Mouse (Mus musculus) MEL (cell line): ENCODE data around the gene Eipr1. TPM values are rescaled to one million over a fixed set of nuclear protein-coding genes. Genes with fewer than 3 reads are reported as not detected.

Source experiments
- DNase-seq: peaks from one replicate; pipeline ENCODE4 v3.0.0; 2011; ENCODE audit warnings: low read depth, low spot score
- H3K27ac ChIP-seq: 2 replicates; pipeline ENCODE4 v1.5.1; 2012; ENCODE audit warnings: low read depth, mild to moderate bottlenecking, control low read depth, low read length, moderate library complexity; ENCODE audit not compliant: control insufficient read depth
- H3K27me3 ChIP-seq, 2 experiments: fragments of 150-350 bp in 1 of 2; sonication (generic) in 1 of 2; 2 replicates each; pipeline ENCODE4 v1.6.1; 2012; ENCODE audit warnings: low read length in 2 of 2, mild to moderate bottlenecking in 2 of 2, improper control_type of control experiment in 1 of 2, moderate library complexity in 1 of 2; ENCODE audit not compliant: insufficient read depth in 2 of 2, control insufficient read depth in 1 of 2
- H3K36me3 ChIP-seq, 2 experiments: 2 replicates each; pipeline ENCODE4 v1.6.1; 2012 to 2014; ENCODE audit warnings: low read length in 2 of 2, improper control_type of control experiment in 1 of 2, inconsistent platforms in 1 of 2, mild to moderate bottlenecking in 1 of 2; ENCODE audit not compliant: insufficient read depth in 2 of 2, control insufficient read depth in 1 of 2
- H3K4me1 ChIP-seq, 2 experiments: fragments of 150-350 bp in 1 of 2; sonication (generic) in 1 of 2; 2 replicates each; pipeline ENCODE4 v1.6.1; 2012; ENCODE audit warnings: low read length in 2 of 2, improper control_type of control experiment in 1 of 2, mild to moderate bottlenecking in 1 of 2; ENCODE audit not compliant: insufficient read depth in 2 of 2, control insufficient read depth in 1 of 2
- H3K4me3 ChIP-seq, 2 experiments: fragments of 150-350 bp in 1 of 2; sonication (generic) in 1 of 2; 2 replicates each; pipeline ENCODE4 v1.5.1; 2012; ENCODE audit warnings: low read depth in 2 of 2, low read length in 2 of 2, mild to moderate bottlenecking in 2 of 2, moderate library complexity in 2 of 2, control low read depth in 1 of 2, improper control_type of control experiment in 1 of 2; ENCODE audit not compliant: control insufficient read depth in 1 of 2, insufficient read depth in 1 of 2
- H3K79me2 ChIP-seq: 2 replicates; pipeline ENCODE4 v1.6.1; 2012; ENCODE audit warnings: mild to moderate bottlenecking, low read length, moderate library complexity; ENCODE audit not compliant: control insufficient read depth, poor library complexity, insufficient read depth
- H3K9ac ChIP-seq: 2 replicates; pipeline ENCODE4 v1.6.1; 2012; ENCODE audit warnings: low read depth, mild to moderate bottlenecking, control low read depth, low read length, moderate library complexity; ENCODE audit not compliant: control insufficient read depth, poor library complexity, severe bottlenecking
- H3K9me3 ChIP-seq: fragments of 150-350 bp; sonication (generic); replicated peaks from 2 replicates; pipeline ENCODE4 v1.6.1; 2012; ENCODE audit warnings: mild to moderate bottlenecking, low read length, improper control_type of control experiment, moderate library complexity; ENCODE audit not compliant: insufficient read depth
- BHLHE40 ChIP-seq: IDR thresholded peaks from 2 replicates; pipeline ENCODE4 v1.6.1; 2012; ENCODE audit warnings: low read depth, mild to moderate bottlenecking, inconsistent platforms, low read length, improper control_type of control experiment, borderline replicate concordance
- CHD1 ChIP-seq: IDR thresholded peaks from 2 replicates; pipeline ENCODE4 v1.6.1; 2012; ENCODE audit warnings: low read depth, mild to moderate bottlenecking, inconsistent platforms, low read length, improper control_type of control experiment
- CHD2 ChIP-seq: IDR thresholded peaks from 2 replicates; pipeline ENCODE4 v1.6.1; 2011; ENCODE audit warnings: low read length, improper control_type of control experiment
- CTCF ChIP-seq, 3 experiments: IDR thresholded peaks in 2 of 3; conservative IDR thresholded peaks in 1 of 3; 2 replicates each; pipeline ENCODE4 v1.5.1; 2011 to 2012; ENCODE audit warnings: low read length in 3 of 3, low read depth in 2 of 3, mild to moderate bottlenecking in 2 of 3, improper control_type of control experiment in 1 of 3, inconsistent platforms in 1 of 3, mixed read lengths in 1 of 3, moderate library complexity in 1 of 3; ENCODE audit not compliant: control insufficient read depth in 1 of 3, insufficient read depth in 1 of 3, poor library complexity in 1 of 3, severe bottlenecking in 1 of 3
- ELF1 ChIP-seq: IDR thresholded peaks from 2 replicates; pipeline ENCODE4 v1.6.1; 2014; ENCODE audit warnings: low read depth, mild to moderate bottlenecking, inconsistent platforms, low read length, improper control_type of control experiment, moderate library complexity
- EP300 ChIP-seq, 2 experiments: IDR thresholded peaks; 2 replicates each; pipeline ENCODE4 v1.6.1; 2011; ENCODE audit warnings: improper control_type of control experiment in 2 of 2, low read length in 2 of 2, low read depth in 1 of 2, mild to moderate bottlenecking in 1 of 2
- GABPA ChIP-seq: IDR thresholded peaks from 2 replicates; pipeline ENCODE4 v1.6.1; 2012; ENCODE audit warnings: low read depth, mild to moderate bottlenecking, inconsistent platforms, low read length, improper control_type of control experiment, moderate library complexity
- GATA1 ChIP-seq: IDR thresholded peaks from 2 replicates; pipeline ENCODE4 v1.6.1; 2011; ENCODE audit warnings: low read depth, low read length, improper control_type of control experiment
- HCFC1 ChIP-seq: IDR thresholded peaks from 2 replicates; pipeline ENCODE4 v1.6.1; 2012; ENCODE audit warnings: low read depth, mild to moderate bottlenecking, inconsistent platforms, low read length, improper control_type of control experiment, moderate library complexity
- JUND ChIP-seq: IDR thresholded peaks from 2 replicates; pipeline ENCODE4 v1.6.1; 2011; ENCODE audit warnings: low read depth, mild to moderate bottlenecking, improper control_type of control experiment, low read length
- KAT2A ChIP-seq: conservative IDR thresholded peaks from 2 replicates; pipeline ENCODE4 v1.6.1; 2012; ENCODE audit warnings: low read depth, low read length, improper control_type of control experiment, inconsistent platforms
- MAX ChIP-seq: IDR thresholded peaks from 2 replicates; pipeline ENCODE4 v1.6.1; 2011; ENCODE audit warnings: low read length, improper control_type of control experiment
- MAZ ChIP-seq: IDR thresholded peaks from 2 replicates; pipeline ENCODE4 v1.6.1; 2012; ENCODE audit warnings: low read depth, mild to moderate bottlenecking, inconsistent platforms, low read length, improper control_type of control experiment
- MXI1 ChIP-seq: IDR thresholded peaks from 2 replicates; pipeline ENCODE4 v1.6.1; 2011; ENCODE audit warnings: mild to moderate bottlenecking, low read depth, low read length, improper control_type of control experiment
- MYB ChIP-seq: IDR thresholded peaks from 2 replicates; pipeline ENCODE4 v1.6.1; 2011; ENCODE audit warnings: mild to moderate bottlenecking, low read depth, low read length, improper control_type of control experiment
- MYC ChIP-seq: IDR thresholded peaks from 2 replicates; pipeline ENCODE4 v1.6.1; 2011; ENCODE audit warnings: low read depth, mild to moderate bottlenecking, low read length, improper control_type of control experiment, moderate library complexity
- NELFE ChIP-seq: IDR thresholded peaks from 2 replicates; pipeline ENCODE4 v1.6.1; 2011; ENCODE audit warnings: low read depth, low read length, improper control_type of control experiment
- NRF1 ChIP-seq: IDR thresholded peaks from 2 replicates; pipeline ENCODE4 v1.6.1; 2014; ENCODE audit warnings: low read depth, mild to moderate bottlenecking, inconsistent platforms, low read length, improper control_type of control experiment, moderate library complexity; ENCODE audit not compliant: poor library complexity, insufficient read depth, severe bottlenecking
- POLR2AphosphoS2 ChIP-seq: IDR thresholded peaks from 2 replicates; pipeline ENCODE4 v1.6.1; 2011; ENCODE audit warnings: low read length, improper control_type of control experiment
- RAD21 ChIP-seq: IDR thresholded peaks from 2 replicates; pipeline ENCODE4 v1.6.1; 2011; ENCODE audit warnings: mild to moderate bottlenecking, low read depth, low read length, improper control_type of control experiment
- SIN3A ChIP-seq: IDR thresholded peaks from 2 replicates; pipeline ENCODE4 v1.6.1; 2012; ENCODE audit warnings: low read length, improper control_type of control experiment, inconsistent platforms
- SMC3 ChIP-seq: IDR thresholded peaks from 2 replicates; pipeline ENCODE4 v1.6.1; 2011; ENCODE audit warnings: low read depth, low read length, improper control_type of control experiment
- TBP ChIP-seq: IDR thresholded peaks from 2 replicates; pipeline ENCODE4 v1.8.0; 2011; ENCODE audit warnings: low read depth, low read length, improper control_type of control experiment
- USF2 ChIP-seq, 2 experiments: IDR thresholded peaks; 2 replicates each; pipeline ENCODE4 v1.6.1; 2011 to 2012; ENCODE audit warnings: improper control_type of control experiment in 2 of 2, low read length in 2 of 2, borderline replicate concordance in 1 of 2, inconsistent platforms in 1 of 2, low read depth in 1 of 2, mild to moderate bottlenecking in 1 of 2; ENCODE audit not compliant: insufficient read depth in 1 of 2
- ZKSCAN1 ChIP-seq: IDR thresholded peaks from 2 replicates; pipeline ENCODE4 v1.6.1; 2012; ENCODE audit warnings: low read depth, mild to moderate bottlenecking, inconsistent platforms, low read length, improper control_type of control experiment, moderate library complexity
- polyA plus RNA-seq, 2 experiments: library from polyadenylated mRNA; stranded (reverse) in 1 of 2; unstranded in 1 of 2; fragments of >175 nt in 1 of 2; fragments of >200 nt in 1 of 2; gene quantifications; 2 replicates each; pipeline versions ENCODE4 v1.2.1 to v1.2.4; 2012; ENCODE audit warnings: low replicate concordance in 2 of 2, low read depth in 1 of 2; ENCODE audit not compliant: insufficient read length in 2 of 2, insufficient read depth in 1 of 2, missing spikeins in 1 of 2
- total RNA-seq: library from RNA; depleted of rRNA; stranded (reverse); fragments of 300-350 nt; gene quantifications from 2 replicates; pipeline ENCODE4 v1.2.3, GENCODE M21; 2012

Eipr1 gene
- total and polyA plus RNA-seq, 3 experiments: 45.8 to 51.5 TPM; not detected in 1

GRCm38 (mm10) chr12:28799798-28800411 is 48.3 kb downstream of the Eipr1 start:
- no peak overlapping the region for H3K27ac ChIP-seq
- H3K36me3 ChIP-seq: peaks cover 0 to 7% of the 10 kb centered on the region in 2 experiments; a peak in 2 of 4 replicates
- no peak overlapping the region for H3K4me3 ChIP-seq
- no peak for TF ChIP-seq JUND
- TF ChIP-seq NRF1: no peak
- no peak for TF ChIP-seq BHLHE40
- no peak for TF ChIP-seq MYC
- TF ChIP-seq KAT2A: no peak
- TF ChIP-seq MXI1: no peak
- no peak for TF ChIP-seq CHD2
- no peak for TF ChIP-seq POLR2AphosphoS2
- TF ChIP-seq EP300 (IDR thresholded peaks at IDR 0.05; ENCODE audit: low read depth in 1 of 2, low read length in 2 of 2): no peak
- TF ChIP-seq NELFE: no peak
- TF ChIP-seq, all 39 proteins: peak for 0
- H3K4me1 ChIP-seq: peaks cover 0 to 15% of the 10 kb centered on the region in 2 experiments
- H3K27me3 ChIP-seq: no peaks in the 10 kb centered on the region
- no peak overlapping the region for H3K9ac ChIP-seq
- no peak for DNase-seq
- H3K79me2 ChIP-seq: no peaks in the 10 kb centered on the region
- H3K9me3 ChIP-seq: no peaks in the 10 kb centered on the region

- Histone ChIP-seq H3K79me2 (no peaks in the 10 kb centered on the region), H3K9me3 (no peaks in the 10 kb centered on the region), H3K9ac (no peak overlapping the region), H3K27me3 (no peaks in the 10 kb centered on the region), H3K4me1 (peaks cover 1 to 17% of the 10 kb centered on the region in 2 experiments), H3K4me3 (no peak overlapping the region), H3K27ac (no peak overlapping the region), H3K36me3 (peaks cover 0 to 9% of the 10 kb centered on the region in 2 experiments; a peak in 2 of 4 replicates)
- DNase-seq: no peak
- TF ChIP-seq USF2 (IDR thresholded peaks at IDR 0.05; ENCODE audit: borderline replicate concordance in 1 of 2, insufficient read depth in 1 of 2, low read depth in 1 of 2, low read length in 2 of 2) (no peak), NRF1 (no peak), KAT2A (no peak), GABPA (no peak), MAX (no peak), TBP (no peak), MXI1 (no peak), GATA1 (no peak), MAZ (no peak), CHD1 (no peak), CTCF (IDR thresholded peaks at IDR 0.05 in 2 of 3, conservative IDR thresholded peaks at IDR 0.05 in 1 of 3; ENCODE audit: control insufficient read depth in 1 of 3, insufficient read depth in 1 of 3, low read depth in 2 of 3, low read length in 3 of 3, poor library complexity in 1 of 3, severe bottlenecking in 1 of 3) (no peak), MYC (no peak), MYB (no peak), ZKSCAN1 (no peak), RAD21 (no peak), JUND (no peak), ELF1 (no peak), SMC3 (no peak), SIN3A (no peak), HCFC1 (no peak)
Observed at GRCm38 (mm10) chr12:28800423-28800822, 48.8 kb downstream of the Eipr1 start.
